Mouse (Mus musculus) ES-E14 (cell line): ENCODE data around the gene Ckmt2.

Experiments used
- CHD2 ChIP-seq: IDR thresholded peaks from 2 replicates; pipeline ENCODE4 v1.6.1; 2014; ENCODE audit warnings: mild to moderate bottlenecking, low read depth, low read length, inconsistent platforms
- HCFC1 ChIP-seq: IDR thresholded peaks from 2 replicates; pipeline ENCODE4 v1.6.1; 2012; ENCODE audit warnings: low read length, inconsistent platforms, borderline replicate concordance; ENCODE audit not compliant: insufficient read depth
- MAFK ChIP-seq: IDR thresholded peaks from 2 replicates; pipeline ENCODE4 v1.6.1; 2014; ENCODE audit warnings: mild to moderate bottlenecking, low read depth, low read length, inconsistent platforms; ENCODE audit not compliant: insufficient read depth
- ZC3H11A ChIP-seq: IDR thresholded peaks from 2 replicates; pipeline ENCODE4 v1.6.1; 2012; ENCODE audit warnings: low read depth, mild to moderate bottlenecking, inconsistent platforms, low read length, borderline replicate concordance
- ZNF384 ChIP-seq: IDR thresholded peaks from 2 replicates; pipeline ENCODE4 v1.6.1; 2012; ENCODE audit warnings: low read depth, low read length, inconsistent platforms

DNA sequence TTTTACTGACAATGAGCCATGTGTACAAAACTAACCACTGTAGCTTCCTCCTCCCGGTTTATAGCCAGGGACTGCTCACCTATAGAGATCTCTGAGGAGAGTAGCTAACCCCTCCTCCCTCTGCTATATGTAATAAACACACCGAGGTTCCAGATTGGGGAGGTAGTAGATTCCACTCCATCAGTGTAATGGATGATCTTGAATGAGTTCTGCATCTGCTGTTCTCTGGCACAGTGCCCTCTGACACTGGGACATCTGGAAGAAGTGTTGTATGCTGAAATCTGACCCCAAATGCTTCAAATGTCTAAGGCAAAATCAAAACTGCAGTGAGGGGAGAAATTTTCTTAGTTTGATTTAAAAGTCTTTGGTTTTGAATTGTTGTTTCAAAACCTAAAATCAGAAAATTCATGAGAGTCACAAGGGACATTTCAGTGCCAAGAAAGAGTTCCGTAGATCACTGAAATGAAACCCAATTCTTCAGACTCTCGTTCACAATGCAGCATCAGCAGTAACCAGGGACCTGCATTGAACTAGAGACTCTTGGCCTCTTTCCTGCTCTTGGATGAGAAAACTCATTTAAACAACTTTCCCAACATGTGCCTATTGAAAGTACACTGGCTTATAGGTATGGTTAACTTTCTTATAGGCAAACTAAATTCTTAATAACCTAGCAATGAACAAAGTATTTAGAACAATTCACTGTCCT lies 51.7 kb downstream of the Ckmt2 start:
- no peak for TF ChIP-seq ZC3H11A
- no peak for TF ChIP-seq MAFK
- TF ChIP-seq HCFC1: no peak
- no peak for TF ChIP-seq CHD2
- no peak for TF ChIP-seq ZNF384
